Mouse (Mus musculus) stomach, embryonic 14.5 days (tissue): ENCODE results near the gene Cngb1. TPM values are rescaled to one million over a fixed set of nuclear protein-coding genes. Genes with fewer than 3 reads are reported as not detected.

Experiments
- ATAC-seq: fragments of 200-750 bp; cut with Nextera tagmentation; 2 replicates; pipeline ENCODE4 v1.8.0; 2017; ENCODE audit warnings: low read depth, moderate TSS enrichment; ENCODE audit not compliant: insufficient number of reproducible peaks, insufficient read depth, low FRiP score
- H3K27ac ChIP-seq: fragments of 300-500 bp; sonication (generic); 2 replicates; pipeline ENCODE4 v1.5.1; 2014; ENCODE audit warnings: mild to moderate bottlenecking, low read length, moderate library complexity, mixed read lengths
- H3K27me3 ChIP-seq: fragments of 300-500 bp; sonication (generic); 2 replicates; pipeline ENCODE4 v1.6.1; 2014; ENCODE audit warnings: low read length, control low read depth, mixed read lengths; ENCODE audit not compliant: control insufficient read depth, insufficient read depth
- H3K36me3 ChIP-seq: fragments of 300-500 bp; sonication (generic); 2 replicates; pipeline ENCODE4 v1.6.1; 2014; ENCODE audit warnings: mild to moderate bottlenecking, control low read depth, low read length, moderate library complexity, mixed read lengths; ENCODE audit not compliant: control insufficient read depth, insufficient read depth
- H3K4me1 ChIP-seq: fragments of 300-500 bp; sonication (generic); 2 replicates; pipeline ENCODE4 v1.6.1; 2014; ENCODE audit warnings: low read length, control low read depth, mixed read lengths; ENCODE audit not compliant: control insufficient read depth, insufficient read depth
- H3K4me2 ChIP-seq: fragments of 300-500 bp; sonication (generic); replicated peaks from 2 replicates; pipeline ENCODE4 v1.6.1; 2014; ENCODE audit warnings: low read depth, low read length, control low read depth
- H3K4me3 ChIP-seq: fragments of 300-500 bp; sonication (generic); 2 replicates; pipeline ENCODE4 v1.5.1; 2014; ENCODE audit warnings: low read depth, low read length, control low read depth
- H3K9ac ChIP-seq: fragments of 300-500 bp; sonication (generic); replicated peaks from 2 replicates; pipeline ENCODE4 v1.6.1; 2014; ENCODE audit warnings: low read depth, mild to moderate bottlenecking, control low read depth, low read length, moderate library complexity, mixed read lengths
- H3K9me3 ChIP-seq: fragments of 300-500 bp; sonication (generic); 2 replicates; pipeline ENCODE4 v1.6.1; 2016; ENCODE audit warnings: low read depth, low read length, control low read depth; ENCODE audit not compliant: control insufficient read depth
- WGBS: fragments of 180-500 bp; shearing (Covaris S2); extraction: QIAGEN DNeasy Blood & Tissue Kit; methylation state at CpG from one replicate; pipeline ENCODE4 v1.1.7; 2014; 5-methylcytosine and 5-hydroxymethylcytosine counted together
- polyA plus RNA-seq: library from polyadenylated mRNA; unstranded; fragments of >200 nt; fragmentation: Nextera tagmentation; extraction: Ambion mirVana; gene quantifications from 2 replicates; pipeline ENCODE4 v1.2.1, GENCODE M21; 2014

Gene Cngb1
- polyA plus RNA-seq, 1 experiment from 2014 or later, result 0.04 TPM

DNA sequence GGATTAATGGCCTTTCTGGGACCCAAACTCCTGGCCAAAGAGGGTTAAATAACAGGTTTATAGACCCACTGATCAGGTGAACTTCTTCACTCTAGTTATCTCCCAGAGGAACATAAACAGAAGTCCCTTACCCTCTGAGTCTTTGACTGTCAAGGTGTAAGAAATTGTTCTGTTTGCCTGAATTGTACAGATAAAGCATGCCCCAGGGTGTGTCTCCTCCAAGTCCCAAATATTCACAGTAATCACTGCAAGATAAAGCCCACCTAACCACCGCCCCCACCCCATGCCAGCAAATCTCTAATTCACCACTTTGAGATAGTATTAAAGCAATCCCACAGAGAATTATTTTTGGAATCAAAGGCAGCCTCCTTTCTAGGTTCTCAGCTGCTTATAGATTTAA, 24.0 kb upstream of the Cngb1 start:
- peak overlapping the region; percentile 87 for H3K4me3 ChIP-seq
- H3K27ac ChIP-seq, result peak overlapping the region; percentile 98; the same call in 1 of the 2 replicates
- H3K9me3 ChIP-seq, result no peaks in the 10 kb centered on the region
- peaks cover 12% of the 10 kb centered on the region for H3K4me1 ChIP-seq
- peak overlapping the region; percentile 79 for H3K9ac ChIP-seq
- no peak for ATAC-seq
- H3K27me3 ChIP-seq, result no peaks in the 10 kb centered on the region
- H3K4me2 ChIP-seq, result peak overlapping the region; percentile 90
- WGBS, result 67% methylated on average over 1 of the region's 1 CpGs
- peaks cover 46% of the 10 kb centered on the region for H3K36me3 ChIP-seq

DNA sequence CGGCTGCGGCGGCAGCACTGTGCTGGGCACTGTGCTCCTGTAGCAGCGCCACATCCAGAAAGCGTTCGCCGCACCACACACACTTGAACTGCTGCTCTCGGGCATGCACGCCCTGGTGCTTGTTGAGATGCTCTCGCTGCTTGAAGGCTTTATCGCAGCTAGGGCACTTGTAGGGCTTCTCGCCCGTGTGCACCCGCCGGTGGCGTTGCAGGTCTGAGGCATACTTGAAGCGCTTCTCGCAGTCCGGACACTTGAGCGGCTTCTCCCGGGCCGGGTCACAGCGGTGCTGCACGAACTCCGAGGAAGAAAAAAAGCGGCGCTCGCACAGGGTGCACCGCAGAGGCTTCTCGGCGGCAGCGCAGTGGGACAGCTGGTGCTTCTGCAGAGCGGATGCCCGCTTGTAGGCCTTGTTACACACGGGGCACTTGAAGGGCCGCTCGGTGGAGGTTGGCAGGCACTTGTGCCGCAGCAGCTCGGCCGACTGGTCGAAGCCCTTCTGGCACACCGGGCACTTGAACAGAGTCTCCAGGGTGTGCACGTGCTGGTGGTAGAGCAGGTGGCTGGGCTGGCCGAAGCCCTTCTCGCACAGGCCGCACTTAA, 21.6 kb upstream of the Cngb1 start:
- Histone ChIP-seq H3K27me3 (no peaks in the 10 kb centered on the region), H3K27ac (no peak overlapping the region), H3K4me3 (no peak overlapping the region), H3K4me1 (peaks cover 15% of the 10 kb centered on the region), H3K4me2 (no peak overlapping the region), H3K9ac (no peak overlapping the region), H3K9me3 (no peaks in the 10 kb centered on the region), H3K36me3 (peaks cover 54% of the 10 kb centered on the region)
- ATAC-seq, result no peak
- 90% methylated on average over 46 of the region's 46 CpGs for WGBS

DNA sequence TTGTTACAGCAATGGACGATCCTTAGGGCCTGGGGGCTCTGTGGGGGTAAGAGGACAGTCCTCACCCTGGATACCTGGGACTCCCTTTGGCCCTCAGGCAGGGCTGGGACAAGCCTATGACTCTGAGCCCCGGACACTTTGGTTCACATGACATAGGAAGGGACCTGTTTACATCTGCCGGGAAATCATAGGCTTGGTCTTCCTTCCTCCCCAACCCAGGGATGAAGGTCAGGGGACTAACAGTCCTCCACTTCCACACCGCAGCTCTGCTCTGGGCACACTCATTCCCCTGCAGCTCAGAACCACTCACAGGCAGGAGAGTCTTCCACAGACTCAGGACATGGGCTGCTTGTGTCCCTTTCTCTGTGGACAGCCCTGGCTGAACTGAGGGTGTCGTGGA, 20.4 kb upstream of the Cngb1 start:
- no peak for ATAC-seq
- Histone ChIP-seq H3K27me3 (no peaks in the 10 kb centered on the region), H3K27ac (no peak overlapping the region), H3K4me3 (no peak overlapping the region), H3K9ac (no peak overlapping the region), H3K9me3 (no peaks in the 10 kb centered on the region), H3K4me1 (peaks cover 15% of the 10 kb centered on the region), H3K4me2 (no peak overlapping the region), H3K36me3 (peaks cover 54% of the 10 kb centered on the region)
- WGBS, result 88% methylated on average over 5 of the region's 5 CpGs

DNA sequence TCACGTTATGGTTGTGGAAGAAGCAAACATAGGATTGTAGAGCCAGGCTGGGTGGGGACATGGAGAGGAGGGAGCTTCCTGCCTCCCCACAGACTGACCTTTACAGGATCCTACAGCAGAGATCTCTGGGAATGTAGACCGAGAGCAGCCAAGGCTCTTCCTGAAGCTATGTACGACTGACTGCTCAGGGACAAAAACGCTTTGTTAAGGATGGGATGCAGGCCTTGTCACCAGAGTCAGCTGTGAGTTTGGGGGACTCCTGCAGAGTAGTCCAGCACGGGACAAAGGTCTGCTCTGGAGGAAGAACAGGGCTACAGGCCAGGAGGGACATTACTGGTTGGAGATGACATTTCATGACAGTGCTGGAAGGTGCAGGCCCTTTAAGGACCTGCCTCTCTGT, 18.3 kb upstream of the Cngb1 start:
- no peak overlapping the region for H3K27ac ChIP-seq

DNA sequence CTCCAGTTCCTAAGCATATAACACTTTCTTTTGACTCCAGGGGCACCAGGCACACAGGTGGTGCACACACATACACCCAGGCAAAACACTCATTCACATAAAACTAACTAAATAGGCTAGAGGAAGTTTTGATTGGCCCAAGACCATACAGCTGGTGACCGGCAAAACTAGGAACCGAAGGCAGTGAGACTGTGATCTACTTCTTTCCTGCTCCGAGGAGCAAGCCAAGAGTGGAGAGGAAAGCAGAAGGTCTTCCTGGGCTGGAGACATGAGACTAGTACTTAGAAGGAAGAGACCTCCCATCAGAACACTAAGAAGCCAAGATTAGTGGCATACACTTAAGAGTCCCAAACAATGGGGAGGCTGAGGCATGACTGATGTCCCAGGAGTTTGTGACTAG, 16.8 kb upstream of the Cngb1 start:
- Histone ChIP-seq H3K4me2 (no peak overlapping the region), H3K9ac (no peak overlapping the region), H3K36me3 (peaks cover 38% of the 10 kb centered on the region), H3K27me3 (no peaks in the 10 kb centered on the region), H3K27ac (no peak overlapping the region), H3K4me3 (no peak overlapping the region), H3K9me3 (no peaks in the 10 kb centered on the region), H3K4me1 (peaks cover 9% of the 10 kb centered on the region; the same call in 1 of the 2 replicates)
- 81% methylated on average over 3 of the region's 3 CpGs for WGBS
- no peak for ATAC-seq

More for the DNA sequence above, 18.3 kb upstream of the Cngb1 start:
- H3K27me3 ChIP-seq, result no peaks in the 10 kb centered on the region
- no peak overlapping the region for H3K4me3 ChIP-seq
- H3K4me1 ChIP-seq, result peaks cover 10% of the 10 kb centered on the region; the same call in 1 of the 2 replicates
- no peak overlapping the region for H3K9ac ChIP-seq
- no peaks in the 10 kb centered on the region for H3K9me3 ChIP-seq
- ATAC-seq, result no peak
- H3K36me3 ChIP-seq, result peaks cover 53% of the 10 kb centered on the region
- 68% methylated on average over 5 of the region's 5 CpGs for WGBS
- H3K4me2 ChIP-seq, result no peak overlapping the region

DNA sequence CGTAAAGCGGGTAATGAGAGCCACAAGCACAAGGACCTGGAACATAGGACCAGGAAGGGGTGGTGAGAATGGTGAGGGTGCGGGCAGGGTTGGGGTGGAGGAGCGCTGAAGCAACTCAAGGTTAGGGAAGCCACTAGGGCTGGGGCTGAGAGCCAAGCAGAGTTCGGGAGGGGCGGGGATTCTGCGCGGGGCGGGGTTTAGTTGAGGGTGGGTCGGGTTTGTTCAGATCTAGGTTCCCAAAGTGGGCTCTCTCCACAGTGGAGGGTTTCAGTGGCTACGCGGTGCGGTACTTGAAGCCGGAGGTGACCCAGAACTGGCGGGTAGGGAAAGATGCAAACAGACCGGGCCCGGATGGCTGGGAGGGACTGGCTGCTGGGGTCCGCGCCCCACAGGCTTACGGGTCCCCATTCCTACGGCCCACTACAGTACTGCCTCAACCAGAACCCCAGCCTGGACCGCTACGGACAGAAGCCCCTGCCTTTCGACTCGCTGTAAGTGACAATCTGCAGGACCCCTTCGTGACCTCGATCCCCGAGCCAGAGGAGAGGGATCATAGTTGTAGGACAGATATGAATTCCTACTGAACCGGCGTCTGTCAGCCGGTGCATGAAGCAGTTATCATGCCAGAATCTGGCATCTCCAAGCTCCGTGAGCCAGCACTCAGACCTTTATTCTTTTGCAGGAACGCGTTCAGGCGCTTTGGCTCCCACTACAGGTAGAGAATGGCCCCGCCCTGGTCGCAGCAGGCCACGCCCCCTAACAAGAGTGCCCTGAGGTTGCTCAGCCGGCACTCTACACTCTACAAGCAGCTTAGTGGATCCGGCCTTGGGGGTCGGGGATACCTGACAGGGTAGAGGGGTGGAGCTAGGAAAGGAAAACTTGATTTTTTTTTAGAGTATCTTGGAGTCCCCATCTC, 14.1 kb upstream of the Cngb1 start:
- peaks cover 9% of the 10 kb centered on the region; the same call in 1 of the 2 replicates for H3K4me1 ChIP-seq
- peak overlapping the region; percentile 36 for H3K4me3 ChIP-seq
- H3K9me3 ChIP-seq, result no peaks in the 10 kb centered on the region
- peaks cover 14% of the 10 kb centered on the region for H3K36me3 ChIP-seq
- H3K27ac ChIP-seq, result no peak overlapping the region
- H3K4me2 ChIP-seq, result peak overlapping the region; percentile 96
- ATAC-seq, result peak; percentile 81
- no peaks in the 10 kb centered on the region for H3K27me3 ChIP-seq
- WGBS, result 2% methylated on average over 41 of the region's 41 CpGs
- peak overlapping the region; percentile 30; the same call in 1 of the 2 replicates for H3K9ac ChIP-seq

DNA sequence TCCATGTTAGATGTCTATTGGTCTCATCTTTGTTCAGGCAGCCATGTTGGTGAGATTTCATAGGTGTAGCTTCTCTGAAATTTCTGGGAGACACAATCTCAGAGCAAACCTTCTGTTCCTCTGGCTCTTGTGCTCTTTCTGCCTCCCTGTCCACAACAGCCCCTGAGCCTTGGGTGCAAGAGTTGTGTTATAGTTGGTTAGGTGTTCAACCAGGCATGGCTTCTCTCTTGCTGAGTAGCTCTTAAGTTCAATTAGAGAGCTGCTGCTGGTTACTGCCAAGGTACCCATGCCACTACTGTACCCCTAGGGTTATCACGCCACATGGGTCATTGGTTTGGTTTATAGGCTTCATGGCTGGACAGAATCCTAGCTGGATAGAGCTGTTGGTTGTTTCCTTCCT, 9.0 kb upstream of the Cngb1 start:
- no peaks in the 10 kb centered on the region for H3K9me3 ChIP-seq
- H3K9ac ChIP-seq, result no peak overlapping the region
- WGBS, result 95% methylated on average over 1 of the region's 1 CpGs
- no peak overlapping the region for H3K27ac ChIP-seq
- no peaks in the 10 kb centered on the region for H3K4me1 ChIP-seq
- no peaks in the 10 kb centered on the region for H3K36me3 ChIP-seq
- ATAC-seq, result no peak
- no peak overlapping the region for H3K4me3 ChIP-seq
- no peaks in the 10 kb centered on the region for H3K27me3 ChIP-seq
- no peak overlapping the region for H3K4me2 ChIP-seq

DNA sequence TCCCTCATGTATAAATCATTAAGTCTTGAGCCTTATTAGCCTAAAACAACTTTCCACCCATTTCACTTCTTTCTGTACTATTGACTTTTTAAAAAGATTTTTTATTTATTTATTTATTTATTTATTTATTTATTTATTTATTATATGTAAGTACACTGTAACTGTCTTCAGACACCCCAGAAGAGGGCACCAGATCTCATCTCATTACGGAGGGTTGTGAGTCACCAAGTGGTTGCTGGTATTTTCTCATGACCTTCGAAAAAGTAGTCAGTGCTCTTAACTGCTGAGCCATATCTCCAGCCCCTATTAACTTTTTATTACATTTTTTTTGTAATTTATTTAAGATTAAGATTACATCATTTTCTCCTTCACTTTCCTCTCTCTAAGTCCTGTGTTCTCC, 8.3 kb upstream of the Cngb1 start:
- Histone ChIP-seq H3K4me2 (no peak overlapping the region), H3K27me3 (no peaks in the 10 kb centered on the region), H3K9ac (no peak overlapping the region), H3K27ac (no peak overlapping the region), H3K4me1 (no peaks in the 10 kb centered on the region), H3K4me3 (no peak overlapping the region), H3K9me3 (no peaks in the 10 kb centered on the region), H3K36me3 (no peaks in the 10 kb centered on the region)
- 78% methylated on average over 2 of the region's 2 CpGs for WGBS
- ATAC-seq, result no peak
